Mouse (Mus musculus): Measurements from ENCODE around the gene Tmprss7. TPM values are rescaled to one million over a fixed set of nuclear protein-coding genes. Genes with fewer than 3 reads are reported as not detected.

Gene Tmprss7
- polyA plus RNA-seq, 1 experiment from 2014 or later: 0.50 TPM

GRCm38 (mm10) chr16:45644380-45644779 lies 49.1 kb downstream of the Tmprss7 start:
- WGBS: 74% methylated on average over 6 of the region's 6 CpGs
- H3K9me3 ChIP-seq (ENCODE audit: control insufficient read depth, low read length): no peaks in the 10 kb centered on the region
- no peak overlapping the region for H3K9ac ChIP-seq (ENCODE audit: low read depth, low read length)
- no peaks in the 10 kb centered on the region for H3K27me3 ChIP-seq (replicated peaks; ENCODE audit: control insufficient read depth, insufficient read depth, low read length)
- H3K4me2 ChIP-seq (ENCODE audit: low read length): no peak overlapping the region
- H3K4me3 ChIP-seq (ENCODE audit: low read length): no peak overlapping the region
- no peak for ATAC-seq
- H3K36me3 ChIP-seq (ENCODE audit: control insufficient read depth, insufficient read depth, low read length): no peaks in the 10 kb centered on the region
- H3K4me1 ChIP-seq (ENCODE audit: control insufficient read depth, insufficient read depth, low read depth, low read length): no peaks in the 10 kb centered on the region
- H3K27ac ChIP-seq (ENCODE audit: low read depth, low read length): no peak overlapping the region

- Histone ChIP-seq H3K27me3 (replicated peaks; ENCODE audit: control insufficient read depth, insufficient read depth, low read length) (no peaks in the 10 kb centered on the region), H3K36me3 (ENCODE audit: control insufficient read depth, insufficient read depth, low read length) (no peaks in the 10 kb centered on the region), H3K9me3 (ENCODE audit: control insufficient read depth, low read length) (no peaks in the 10 kb centered on the region), H3K4me1 (ENCODE audit: control insufficient read depth, insufficient read depth, low read depth, low read length) (no peaks in the 10 kb centered on the region), H3K27ac (ENCODE audit: low read depth, low read length) (no peak overlapping the region), H3K4me3 (ENCODE audit: low read length) (no peak overlapping the region), H3K9ac (ENCODE audit: low read depth, low read length) (no peak overlapping the region), H3K4me2 (ENCODE audit: low read length) (no peak overlapping the region)
- 88% methylated on average over 3 of the region's 3 CpGs for WGBS
- ATAC-seq: no peak
These were observed 49.5 kb downstream of the Tmprss7 start for GRCm38 (mm10) chr16:45643944-45644343.

GRCm38 (mm10) chr16:45641301-45641700 lies 52.2 kb downstream of the Tmprss7 start:
- no peak for ATAC-seq
- Histone ChIP-seq H3K4me1 (ENCODE audit: control insufficient read depth, insufficient read depth, low read depth, low read length) (no peaks in the 10 kb centered on the region), H3K9me3 (ENCODE audit: control insufficient read depth, low read length) (no peaks in the 10 kb centered on the region), H3K4me2 (ENCODE audit: low read length) (no peak overlapping the region), H3K9ac (ENCODE audit: low read depth, low read length) (no peak overlapping the region), H3K4me3 (ENCODE audit: low read length) (no peak overlapping the region), H3K27me3 (replicated peaks; ENCODE audit: control insufficient read depth, insufficient read depth, low read length) (no peaks in the 10 kb centered on the region), H3K36me3 (ENCODE audit: control insufficient read depth, insufficient read depth, low read length) (no peaks in the 10 kb centered on the region), H3K27ac (ENCODE audit: low read depth, low read length) (no peak overlapping the region)
- 73% methylated on average over 3 of the region's 3 CpGs for WGBS

- Histone ChIP-seq H3K27ac (ENCODE audit: low read depth, low read length) (no peak overlapping the region), H3K9ac (ENCODE audit: low read depth, low read length) (no peak overlapping the region), H3K4me3 (ENCODE audit: low read length) (no peak overlapping the region), H3K27me3 (replicated peaks; ENCODE audit: control insufficient read depth, insufficient read depth, low read length) (no peaks in the 10 kb centered on the region), H3K4me2 (ENCODE audit: low read length) (no peak overlapping the region), H3K4me1 (ENCODE audit: control insufficient read depth, insufficient read depth, low read depth, low read length) (no peaks in the 10 kb centered on the region), H3K9me3 (ENCODE audit: control insufficient read depth, low read length) (no peaks in the 10 kb centered on the region), H3K36me3 (ENCODE audit: control insufficient read depth, insufficient read depth, low read length) (no peaks in the 10 kb centered on the region)
- no peak for ATAC-seq
- 87% methylated on average over 10 of the region's 10 CpGs for WGBS
These were observed 53.2 kb downstream of the Tmprss7 start for GRCm38 (mm10) chr16:45640070-45640762.

- 90% methylated on average over 2 of the region's 2 CpGs for WGBS
- Histone ChIP-seq H3K4me1 (ENCODE audit: control insufficient read depth, insufficient read depth, low read depth, low read length) (no peaks in the 10 kb centered on the region), H3K27me3 (replicated peaks; ENCODE audit: control insufficient read depth, insufficient read depth, low read length) (no peaks in the 10 kb centered on the region), H3K9ac (ENCODE audit: low read depth, low read length) (no peak overlapping the region), H3K4me2 (ENCODE audit: low read length) (no peak overlapping the region), H3K4me3 (ENCODE audit: low read length) (no peak overlapping the region), H3K27ac (ENCODE audit: low read depth, low read length) (no peak overlapping the region), H3K9me3 (ENCODE audit: control insufficient read depth, low read length) (no peaks in the 10 kb centered on the region), H3K36me3 (ENCODE audit: control insufficient read depth, insufficient read depth, low read length) (no peaks in the 10 kb centered on the region)
- ATAC-seq: no peak
These were observed 57.6 kb downstream of the Tmprss7 start for GRCm38 (mm10) chr16:45635826-45636225.

- 78% methylated on average over 4 of the region's 4 CpGs for WGBS
- Histone ChIP-seq H3K36me3 (ENCODE audit: control insufficient read depth, insufficient read depth, low read length) (no peaks in the 10 kb centered on the region), H3K4me1 (ENCODE audit: control insufficient read depth, insufficient read depth, low read depth, low read length) (no peaks in the 10 kb centered on the region), H3K9me3 (ENCODE audit: control insufficient read depth, low read length) (no peaks in the 10 kb centered on the region), H3K4me2 (ENCODE audit: low read length) (no peak overlapping the region), H3K9ac (ENCODE audit: low read depth, low read length) (no peak overlapping the region), H3K27me3 (replicated peaks; ENCODE audit: control insufficient read depth, insufficient read depth, low read length) (no peaks in the 10 kb centered on the region), H3K27ac (ENCODE audit: low read depth, low read length) (no peak overlapping the region), H3K4me3 (ENCODE audit: low read length) (no peak overlapping the region)
- no peak for ATAC-seq
These were observed 61.0 kb downstream of the Tmprss7 start for GRCm38 (mm10) chr16:45632420-45632819.

- Histone ChIP-seq H3K27me3 (replicated peaks; ENCODE audit: control insufficient read depth, insufficient read depth, low read length) (no peaks in the 10 kb centered on the region), H3K9ac (ENCODE audit: low read depth, low read length) (no peak overlapping the region), H3K9me3 (ENCODE audit: control insufficient read depth, low read length) (no peaks in the 10 kb centered on the region), H3K4me2 (ENCODE audit: low read length) (no peak overlapping the region), H3K4me3 (ENCODE audit: low read length) (no peak overlapping the region), H3K4me1 (ENCODE audit: control insufficient read depth, insufficient read depth, low read depth, low read length) (no peaks in the 10 kb centered on the region), H3K27ac (ENCODE audit: low read depth, low read length) (no peak overlapping the region), H3K36me3 (ENCODE audit: control insufficient read depth, insufficient read depth, low read length) (no peaks in the 10 kb centered on the region)
- WGBS: 51% methylated on average over 5 of the region's 5 CpGs
- ATAC-seq: peak; percentile 86
These were observed 63.0 kb downstream of the Tmprss7 start for GRCm38 (mm10) chr16:45630347-45630960.

GRCm38 (mm10) chr16:45629497-45630105 lies 63.9 kb downstream of the Tmprss7 start:
- H3K27ac ChIP-seq (ENCODE audit: low read depth, low read length): no peak overlapping the region
- no peak for ATAC-seq

GRCm38 (mm10) chr16:45625342-45625741 lies 68.1 kb downstream of the Tmprss7 start:
- Histone ChIP-seq H3K27me3 (replicated peaks; ENCODE audit: control insufficient read depth, insufficient read depth, low read length) (no peaks in the 10 kb centered on the region), H3K36me3 (ENCODE audit: control insufficient read depth, insufficient read depth, low read length) (no peaks in the 10 kb centered on the region), H3K27ac (ENCODE audit: low read depth, low read length) (no peak overlapping the region), H3K9ac (ENCODE audit: low read depth, low read length) (no peak overlapping the region), H3K4me3 (ENCODE audit: low read length) (no peak overlapping the region), H3K4me1 (ENCODE audit: control insufficient read depth, insufficient read depth, low read depth, low read length) (no peaks in the 10 kb centered on the region), H3K9me3 (ENCODE audit: control insufficient read depth, low read length) (no peaks in the 10 kb centered on the region), H3K4me2 (ENCODE audit: low read length) (no peak overlapping the region)
- WGBS: 81% methylated on average over 2 of the region's 2 CpGs
- no peak for ATAC-seq

More at GRCm38 (mm10) chr16:45629497-45630105, 63.9 kb downstream of the Tmprss7 start:
- H3K4me1 ChIP-seq (ENCODE audit: control insufficient read depth, insufficient read depth, low read depth, low read length): no peaks in the 10 kb centered on the region
- H3K9me3 ChIP-seq (ENCODE audit: control insufficient read depth, low read length): no peaks in the 10 kb centered on the region
- no peaks in the 10 kb centered on the region for H3K27me3 ChIP-seq (replicated peaks; ENCODE audit: control insufficient read depth, insufficient read depth, low read length)
- no peak overlapping the region for H3K4me3 ChIP-seq (ENCODE audit: low read length)
- H3K4me2 ChIP-seq (ENCODE audit: low read length): no peak overlapping the region
- no peak overlapping the region for H3K9ac ChIP-seq (ENCODE audit: low read depth, low read length)
- H3K36me3 ChIP-seq (ENCODE audit: control insufficient read depth, insufficient read depth, low read length): no peaks in the 10 kb centered on the region
- WGBS: 79% methylated on average over 8 of the region's 8 CpGs

Data from hindbrain, embryonic 16.5 days (tissue).